Mouse (Mus musculus) urinary bladder, postnatal 4 days (tissue): ENCODE data around the gene Tmem40.

Experiments used
- DNase-seq, 2 experiments: peaks; one replicate each; pipeline ENCODE4 v3.0.0; 2021 to 2022; ENCODE audit warnings: low spot score in 2 of 2

The Tmem40 gene

GRCm38 (mm10) chr6:115761995-115762756 lies at the start of gene Tmem40:
TSS of gene Tmem40 (minus strand) at chr6:115762410.
- DNase-seq: no peak

DNA sequence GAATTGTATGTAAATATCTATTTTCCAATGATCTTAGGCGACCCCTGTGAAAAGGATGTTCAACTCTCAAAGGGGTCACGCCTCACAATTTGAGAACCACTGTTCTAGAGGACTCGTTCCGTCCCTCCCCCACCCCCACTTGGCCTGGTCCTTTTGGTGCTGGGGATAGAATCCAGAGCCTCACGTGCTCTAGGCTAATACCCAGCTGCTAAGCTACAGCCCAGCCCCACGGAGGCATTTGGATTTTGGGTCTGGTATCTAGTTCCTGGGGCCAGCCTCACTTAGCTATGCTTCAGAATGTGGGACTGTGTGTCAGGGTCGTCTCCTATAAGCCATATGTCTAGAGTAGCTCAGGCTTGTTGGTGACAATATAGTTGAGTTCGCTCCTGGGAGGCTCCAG lies 49.4 kb upstream of the Tmem40 start:
- no peak for DNase-seq

DNA sequence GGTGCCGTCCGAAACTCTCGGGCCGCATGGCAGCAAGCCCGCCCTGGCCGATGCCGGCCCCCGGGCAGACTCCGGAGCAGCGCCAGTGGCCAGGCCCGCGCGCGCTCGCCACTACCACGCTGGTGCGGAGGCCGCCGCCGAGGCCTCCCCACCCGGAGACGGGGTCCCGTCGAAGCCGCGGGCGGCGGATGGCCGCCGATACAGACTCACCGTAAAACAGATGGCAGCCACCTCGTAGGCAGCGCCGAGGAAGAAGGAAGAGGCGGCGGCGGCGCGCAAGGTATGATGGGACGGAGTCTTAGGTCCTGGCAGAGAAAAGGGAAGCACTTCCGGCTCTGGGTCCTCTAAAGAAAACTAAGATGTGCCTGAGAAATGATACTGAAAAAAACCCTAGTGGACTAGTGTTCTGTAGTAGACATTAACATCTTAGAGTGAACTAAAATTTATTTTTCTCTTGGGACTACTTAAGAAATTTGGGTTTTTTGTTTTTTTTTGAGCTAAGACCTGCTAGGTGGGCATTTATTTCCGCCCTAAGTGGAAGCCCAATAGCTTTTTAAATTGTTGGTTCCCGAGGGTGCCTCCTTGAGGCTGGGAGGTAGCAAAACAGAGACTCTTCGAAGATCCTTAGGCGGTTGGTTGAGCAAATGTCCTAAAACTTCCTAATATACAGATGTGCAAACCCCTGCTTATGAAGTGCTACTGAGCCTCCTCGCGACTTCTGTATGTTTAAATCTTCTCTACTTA lies 46.5 kb upstream of the Tmem40 start, which contains the start of gene Rpl32:
TSS of gene Rpl32 (minus strand) at position 260 of the 744 bp plus-strand sequence.
- peak; percentile 80 to 84 for DNase-seq

DNA sequence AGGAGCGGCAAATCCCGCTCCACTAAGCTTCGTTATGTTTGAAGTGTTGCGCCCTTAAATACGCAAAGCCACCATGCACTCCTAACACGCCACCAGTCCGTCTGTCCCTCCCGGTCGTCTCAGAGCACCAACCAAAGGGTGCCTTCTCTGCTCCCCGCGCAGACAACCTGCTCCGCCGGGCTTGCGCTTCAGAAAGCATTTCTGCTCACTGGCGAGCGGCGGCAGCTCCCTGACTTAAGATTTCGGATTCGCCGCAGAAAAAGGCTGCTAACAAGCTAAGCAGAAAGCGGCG lies 45.9 kb upstream of the Tmem40 start:
- DNase-seq: no peak

GRCm38 (mm10) chr6:115807464-115808195 lies 45.4 kb upstream of the Tmem40 start:
- DNase-seq: no peak

DNA sequence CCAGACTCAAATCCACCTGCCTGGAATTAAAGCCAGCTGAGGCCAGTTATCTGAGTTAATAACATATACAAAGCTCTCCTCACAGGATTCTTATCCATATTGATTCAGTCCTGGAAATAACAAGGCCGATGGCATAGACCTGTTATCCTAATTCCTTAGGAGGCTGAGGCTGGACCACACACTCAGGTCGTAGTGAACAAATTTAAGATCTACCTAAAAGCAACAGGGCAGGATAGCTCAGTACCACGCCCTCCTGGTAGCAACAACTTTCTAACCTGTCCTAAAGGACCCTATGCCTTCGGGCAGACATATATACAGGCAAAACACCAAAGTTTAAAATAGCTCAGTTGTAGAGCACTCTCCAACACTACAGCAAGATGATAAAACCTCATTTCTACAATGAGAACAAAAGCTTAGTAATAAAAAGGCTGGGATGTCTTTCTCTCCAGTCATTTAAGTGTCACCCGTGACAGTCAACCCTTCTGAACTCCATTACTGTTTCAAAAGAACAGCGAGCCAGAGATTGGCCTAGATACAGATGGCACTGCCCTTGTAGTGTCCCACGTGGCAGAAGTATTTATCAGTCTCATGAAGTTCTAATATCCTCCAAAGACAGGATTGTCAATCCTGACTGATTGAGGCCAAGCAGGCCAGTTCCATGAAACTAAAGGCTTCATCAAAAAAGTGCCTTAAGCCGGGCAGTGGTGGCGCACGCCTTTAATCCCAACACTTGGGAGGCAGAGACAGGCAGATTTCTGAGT lies 42.4 kb upstream of the Tmem40 start:
- DNase-seq: no peak

DNA sequence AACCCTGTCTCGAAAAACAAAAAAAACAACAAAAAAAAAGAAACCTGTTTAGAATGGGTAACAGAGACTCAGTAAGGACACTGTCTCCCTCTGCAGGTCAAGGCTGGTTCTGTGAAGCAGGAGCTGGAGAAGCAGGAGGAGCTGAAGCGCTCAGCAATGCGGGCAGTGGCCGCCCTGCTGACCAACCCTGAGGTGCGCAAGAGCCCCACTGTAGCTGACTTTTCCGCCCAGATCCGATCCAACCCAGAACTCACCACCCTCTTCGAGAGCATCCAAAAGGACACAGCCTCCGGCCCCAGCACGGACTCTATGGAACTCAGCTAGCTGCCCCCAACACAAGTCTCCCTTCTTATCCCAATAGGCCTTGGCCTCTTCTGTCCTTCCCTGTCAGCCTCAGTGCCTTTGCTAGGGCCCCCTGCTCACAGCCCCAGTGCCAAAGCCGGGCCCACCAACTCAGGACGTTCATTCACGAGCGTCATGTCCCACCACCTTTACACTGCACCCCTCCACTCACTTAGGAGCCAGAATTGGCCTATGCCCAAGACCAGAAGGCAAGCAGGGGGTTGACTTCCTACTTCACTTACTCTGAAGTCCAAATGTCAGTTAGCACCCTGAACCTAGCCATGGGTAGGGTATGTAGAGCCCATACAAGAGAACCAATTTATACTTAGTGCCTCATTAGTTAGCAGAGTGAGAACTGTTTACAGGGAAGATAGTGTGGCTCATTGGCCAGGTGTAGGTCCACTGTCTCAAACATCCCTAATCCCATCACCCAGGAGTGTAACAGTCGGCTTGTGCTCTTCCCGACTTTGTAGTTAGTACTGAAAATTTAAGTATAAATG lies 41.6 kb upstream of the Tmem40 start:
- DNase-seq: peak; percentile 67 to 80

GRCm38 (mm10) chr6:115801811-115802210 lies 39.6 kb upstream of the Tmem40 start:
- DNase-seq: no peak

- DNase-seq: no peak
Measured at GRCm38 (mm10) chr6:115792691-115793215, 30.5 kb upstream of the Tmem40 start.

DNA sequence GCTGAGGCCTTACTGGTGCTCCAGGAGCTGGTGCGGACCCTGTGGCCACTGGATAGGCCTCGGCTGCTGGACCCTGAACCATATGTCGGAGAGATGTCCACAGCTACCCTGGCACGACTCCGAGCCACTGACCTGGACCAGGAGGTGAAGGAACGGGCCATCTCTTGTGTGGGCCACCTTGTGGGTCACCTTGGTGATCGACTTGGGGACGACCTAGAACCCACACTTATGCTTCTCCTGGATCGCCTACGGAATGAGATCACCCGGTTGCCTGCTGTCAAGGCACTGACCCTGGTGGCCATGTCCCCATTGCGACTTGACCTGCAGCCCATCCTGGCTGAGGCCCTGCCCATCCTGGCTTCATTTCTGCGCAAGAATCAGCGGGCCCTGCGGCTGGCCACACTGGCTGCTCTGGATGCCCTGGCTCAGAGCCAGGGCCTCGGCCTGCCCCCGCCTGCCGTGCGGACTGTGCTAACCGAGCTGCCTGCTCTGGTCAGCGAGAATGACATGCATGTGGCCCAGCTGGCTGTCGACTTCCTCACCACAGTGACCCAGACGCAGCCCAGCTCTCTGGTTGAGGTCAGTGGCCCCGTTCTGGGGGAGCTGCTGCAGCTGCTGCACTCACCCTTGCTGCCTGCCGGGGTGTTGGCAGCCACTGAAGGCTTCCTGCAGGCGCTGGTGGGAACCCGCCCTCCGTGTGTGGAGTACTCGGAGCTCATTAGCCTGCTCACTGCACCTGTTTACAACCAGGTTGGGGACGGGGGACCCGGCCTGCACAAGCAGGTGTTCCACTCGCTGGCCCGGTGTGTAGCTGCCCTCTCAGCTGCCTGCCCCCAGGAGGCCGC lies 29.9 kb upstream of the Tmem40 start:
- no peak for DNase-seq

- no peak for DNase-seq
Measured at GRCm38 (mm10) chr6:115791016-115791415, 28.8 kb upstream of the Tmem40 start.

DNA sequence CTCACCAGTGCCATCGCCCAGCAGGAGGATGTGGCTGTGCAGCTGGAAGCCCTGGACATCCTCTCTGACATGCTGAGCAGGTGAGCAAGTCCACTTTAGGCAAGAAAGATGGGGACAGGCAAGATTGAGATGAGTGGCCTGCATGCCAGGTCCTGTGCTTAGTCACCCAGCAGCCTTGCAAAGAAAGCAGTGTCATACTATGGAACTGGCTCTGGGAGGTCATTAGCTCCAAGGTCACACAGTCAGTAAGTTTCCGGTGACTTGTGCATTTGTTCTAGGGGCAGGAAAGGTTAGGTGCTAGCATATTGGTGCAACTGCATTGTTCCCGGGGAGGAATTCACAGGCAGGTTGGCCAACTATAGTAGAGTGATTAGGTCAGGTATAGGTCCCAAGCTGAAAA lies 20.6 kb upstream of the Tmem40 start:
- DNase-seq: no peak

- DNase-seq: no peak
Measured at GRCm38 (mm10) chr6:115776363-115776762, 14.2 kb upstream of the Tmem40 start.

- DNase-seq: no peak
Measured at GRCm38 (mm10) chr6:115775838-115776237, 13.6 kb upstream of the Tmem40 start.

DNA sequence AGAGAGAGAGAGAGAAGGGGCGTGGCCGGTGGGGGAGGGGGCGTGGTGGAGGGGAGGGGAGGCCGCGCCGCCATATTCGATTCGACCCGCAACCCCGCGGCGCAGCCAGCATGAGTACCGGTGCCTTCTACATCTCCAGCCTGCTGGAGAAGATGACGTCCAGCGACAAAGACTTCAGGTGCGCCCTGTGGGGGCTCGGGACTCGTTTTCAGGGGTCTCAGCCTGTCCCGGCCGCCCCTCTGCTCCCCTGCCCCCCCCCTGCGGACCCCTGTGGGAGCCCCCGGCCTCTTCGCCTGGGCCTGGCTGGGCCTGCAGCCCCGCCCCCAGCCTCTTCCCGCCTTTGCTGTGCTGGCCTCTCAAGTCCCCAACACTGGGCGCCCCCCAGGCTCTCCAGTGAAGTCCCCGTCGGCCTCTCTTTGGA lies 12.3 kb upstream of the Tmem40 start, which contains the start of gene Cand2:
TSS of gene Cand2 (plus strand) at position 38 of the 421 bp plus-strand sequence.
- DNase-seq: peak; percentile 53 to 69

- peak in 1 of 2 experiments; percentile 29 for DNase-seq
Measured at GRCm38 (mm10) chr6:115773966-115774413, 11.8 kb upstream of the Tmem40 start.

DNA sequence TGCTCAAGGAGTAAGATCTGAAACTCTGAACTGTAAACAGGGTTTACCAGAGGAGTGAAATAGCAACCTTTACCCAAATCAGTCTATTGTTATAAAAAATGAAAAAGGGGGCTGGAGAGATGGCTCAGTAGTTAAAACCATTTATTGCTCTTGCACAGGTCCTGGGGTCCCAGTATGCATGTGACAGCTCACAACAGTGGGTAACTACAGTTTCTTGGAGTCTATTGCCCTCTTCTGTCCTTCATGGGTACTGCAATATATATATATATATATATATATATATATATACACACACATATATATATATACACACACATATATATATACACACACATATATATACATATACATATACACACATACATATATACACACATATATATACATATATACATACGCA lies 10.4 kb upstream of the Tmem40 start:
- no peak for DNase-seq

- DNase-seq: no peak
Measured at GRCm38 (mm10) chr6:115772201-115772600, 10.0 kb upstream of the Tmem40 start.

- DNase-seq: no peak
Measured at GRCm38 (mm10) chr6:115770852-115771251, 8.6 kb upstream of the Tmem40 start.
